Comparison of ENCODE assay signal across 12 mouse cellular contexts in the genomic region with DNA sequence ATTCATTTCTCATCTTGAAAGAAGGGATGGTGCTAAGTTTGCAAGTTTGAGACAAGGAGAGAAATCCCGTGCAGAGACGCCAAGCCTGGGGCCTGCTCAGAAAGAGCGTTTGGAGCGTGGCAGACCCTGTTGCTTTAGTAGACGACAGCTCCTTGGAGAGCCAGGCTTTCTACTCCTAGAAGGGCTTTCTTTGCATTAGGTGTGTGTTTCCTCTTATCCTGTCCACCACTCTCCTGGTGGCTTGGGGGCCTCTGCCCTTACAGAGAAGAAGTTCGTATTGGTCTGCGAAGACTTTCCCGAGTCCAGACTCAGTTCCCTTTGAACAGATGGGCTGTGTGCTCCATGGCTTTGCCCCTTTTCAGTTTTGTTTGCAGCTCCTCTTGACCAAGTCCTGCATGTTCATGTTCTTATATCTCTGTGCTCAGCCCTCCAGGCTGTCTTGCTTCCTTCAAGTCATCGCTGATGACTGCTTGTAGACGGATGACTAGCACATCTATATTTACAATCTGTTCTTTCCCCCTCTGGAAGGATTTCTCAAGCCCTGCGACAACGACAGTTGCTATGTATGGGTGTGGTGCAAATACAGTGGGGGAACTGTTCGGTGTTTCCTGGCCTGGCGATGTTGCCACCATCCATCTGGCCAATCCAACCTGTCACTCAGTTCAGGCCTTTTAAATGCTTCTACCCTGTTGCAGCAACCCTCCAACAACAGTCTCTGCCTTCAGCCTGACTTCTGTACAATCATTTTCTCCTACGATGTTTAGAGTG. TPM values are rescaled to one million over a fixed set of nuclear protein-coding genes. Genes with fewer than 3 reads are reported as not detected.
DNase-seq lines count a peak whose midpoint lies in the region; ATAC-seq and TF ChIP-seq lines count a peak whose summit lies in the region.
"Had no signal": no experiment of that assay in that cellular context is flagged by ENCODE, and none has a peak within 500 bp of the region (broad histone marks: within the 10 kb centered on the region; RNA-seq: fewer than 3 reads in every experiment).

No protein-coding gene starts in this region.

- no peak overlapping the region for H3K4me3 ChIP-seq in liver, embryonic 11.5 days (ENCODE audit: low read depth, low read length)
- no peak overlapping the region for H3K4me3 ChIP-seq in cortical plate, adult 2 months (ENCODE audit: insufficient read depth, low read length)
- no peak overlapping the region for H3K4me3 ChIP-seq in stomach, postnatal 0 days (ENCODE audit: low read depth, low read length)
- no peak overlapping the region for H3K4me3 ChIP-seq in thymus, adult 2 months (ENCODE audit: control insufficient read depth, insufficient read depth, low read length)
- H3K4me3 ChIP-seq: forebrain, embryonic 10.5 days; myocyte had no signal

- no peaks in the 10 kb centered on the region for H3K27me3 ChIP-seq in liver, embryonic 11.5 days (replicated peaks; ENCODE audit: control insufficient read depth, insufficient read depth, low read length)
- no peaks in the 10 kb centered on the region for H3K27me3 ChIP-seq in stomach, postnatal 0 days (ENCODE audit: control insufficient read depth, insufficient read depth, low read length)
- H3K27me3 ChIP-seq in thymus, adult 2 months (ENCODE audit: control insufficient read depth, insufficient read depth, low read length): no peaks in the 10 kb centered on the region; the same call in 1 of the 2 replicates

- no peak overlapping the region for H3K27ac ChIP-seq in liver, embryonic 11.5 days (ENCODE audit: low read depth, low read length)
- H3K27ac ChIP-seq in cortical plate, adult 2 months (ENCODE audit: insufficient read depth, low read length): 0 out of 2 replicates have a peak overlapping the region, but pooled peaks have one; percentile 27
- peak overlapping the region; percentile 45; the same call in 1 of the 2 replicates for H3K27ac ChIP-seq in stomach, postnatal 0 days (replicated peaks)
- H3K27ac ChIP-seq in thymus, adult 2 months (ENCODE audit: control insufficient read depth, insufficient read depth, low read length): no peak overlapping the region
- H3K27ac ChIP-seq: forebrain, embryonic 10.5 days had no signal

- WGBS in liver, embryonic 11.5 days: 64% methylated on average over 15 of the region's 15 CpGs
- WGBS in stomach, postnatal 0 days: 57% methylated on average over 15 of the region's 15 CpGs
- 77% methylated on average over 15 of the region's 15 CpGs for WGBS in thymus, adult 2 months

- peak; percentile 38; the same call in 1 of the 2 replicates for ATAC-seq in liver, embryonic 11.5 days (replicated peaks; ENCODE audit: low FRiP score)
- no peak for ATAC-seq in stomach, postnatal 0 days (ENCODE audit: low FRiP score, low TSS enrichment)

- no peak overlapping the region for H3K9ac ChIP-seq in liver, embryonic 11.5 days (ENCODE audit: low read depth, low read length)
- H3K9ac ChIP-seq in stomach, postnatal 0 days (ENCODE audit: low read length): no peak overlapping the region

- H3K9me3 ChIP-seq in liver, embryonic 11.5 days (ENCODE audit: control insufficient read depth, low read length): no peaks in the 10 kb centered on the region
- H3K9me3 ChIP-seq in stomach, postnatal 0 days (ENCODE audit: control insufficient read depth, low read length): no peaks in the 10 kb centered on the region
- H3K9me3 ChIP-seq: forebrain, embryonic 10.5 days had no signal

- no peak overlapping the region for H3K4me2 ChIP-seq in liver, embryonic 11.5 days
- no peak overlapping the region for H3K4me2 ChIP-seq in stomach, postnatal 0 days (replicated peaks; ENCODE audit: low read depth)

- no peak for TF ChIP-seq CTCF in cortical plate, adult 2 months (IDR thresholded peaks at IDR 0.05; ENCODE audit: extremely low read depth, insufficient read depth, low read length)
- no peak for TF ChIP-seq CTCF in stomach, postnatal 0 days (IDR thresholded peaks at IDR 0.05; ENCODE audit: low read depth)
- no peak for TF ChIP-seq CTCF in thymus, adult 2 months (IDR thresholded peaks at IDR 0.05; ENCODE audit: borderline replicate concordance, control insufficient read depth, extremely low read depth, insufficient read depth, low read length, poor library complexity)

- TF ChIP-seq EP300 in stomach, postnatal 0 days (optimal IDR thresholded peaks at IDR 0.05): no peak

- H3K4me1 ChIP-seq in liver, embryonic 11.5 days (replicated peaks; ENCODE audit: control insufficient read depth, insufficient read depth, low read length): peaks cover 12% of the 10 kb centered on the region; the same call in 1 of the 2 replicates
- H3K4me1 ChIP-seq in cortical plate, adult 2 months (ENCODE audit: control insufficient read depth, insufficient read depth, low read length): peaks cover 24% of the 10 kb centered on the region
- H3K4me1 ChIP-seq in stomach, postnatal 0 days (replicated peaks; ENCODE audit: control insufficient read depth, insufficient read depth): peaks cover 4% of the 10 kb centered on the region
- peaks cover 9% of the 10 kb centered on the region for H3K4me1 ChIP-seq in thymus, adult 2 months (replicated peaks; ENCODE audit: control insufficient read depth, insufficient read depth, low read length)

- no peaks in the 10 kb centered on the region for H3K36me3 ChIP-seq in liver, embryonic 11.5 days (ENCODE audit: control insufficient read depth, insufficient read depth, low read length)
- H3K36me3 ChIP-seq in stomach, postnatal 0 days (ENCODE audit: control insufficient read depth, insufficient read depth, low read length): no peaks in the 10 kb centered on the region
- H3K36me3 ChIP-seq in thymus, adult 2 months (ENCODE audit: control insufficient read depth, insufficient read depth, low read length): no peaks in the 10 kb centered on the region
- H3K36me3 ChIP-seq: forebrain, embryonic 10.5 days had no signal

- DNase-seq in liver, embryonic 11.5 days (ENCODE audit: low spot score): no peak
- DNase-seq in liver: no peak
- DNase-seq in lung, postnatal 10 days: peak; percentile 24
- DNase-seq in stomach, postnatal 0 days (ENCODE audit: low spot score): no peak
- no peak for DNase-seq in thymus, adult 2 months
- no peak for DNase-seq in retina, embryonic 14.5 days (ENCODE audit: low spot score)
- DNase-seq: heart, adult 18-20 months; heart, postnatal 4 days; kidney, adult 2 months had no signal

- TF ChIP-seq POLR2A in cortical plate, adult 2 months (IDR thresholded peaks at IDR 0.05; ENCODE audit: extremely low read depth, insufficient read depth, low read length): no peak
- TF ChIP-seq POLR2A in thymus, adult 2 months (IDR thresholded peaks at IDR 0.05; ENCODE audit: control insufficient read depth, extremely low read depth, insufficient read depth, low read length, poor library complexity): no peak

RNA-seq across cellular contexts. Expression of a gene that starts 14.5 kb away (rescaled TPM):
- polyA plus RNA-seq in liver, embryonic 11.5 days (2014; fragmentation: Nextera tagmentation; extraction: Ambion mirVana): 28.7 and 30.7 TPM in 2 replicates
- 595 and 606 TPM in 2 replicates for polyA plus RNA-seq in cortical plate, adult 2 months (2012; rRNA removed)
- polyA plus RNA-seq in stomach, postnatal 0 days (2015; fragmentation: Nextera tagmentation; extraction: Ambion mirVana): 50.2 and 52.7 TPM in 2 replicates
- polyA plus RNA-seq in thymus, adult 2 months (2012; rRNA removed): 5.6 and 12.3 TPM in 2 replicates

Comparison
In these comparisons a context has a peak if more than half of its experiments do, and no peak if none do; other contexts are left out.
1. H3K27ac ChIP-seq: peak in cortical plate, adult 2 months (single experiment) and stomach, postnatal 0 days (single experiment); none in liver, embryonic 11.5 days (single experiment) and thymus, adult 2 months (single experiment).
2. RNA of a gene that starts 14.5 kb away (polyA plus RNA-seq): 595 to 606 TPM in cortical plate, adult 2 months; 50.2 to 52.7 TPM in stomach, postnatal 0 days, 28.7 to 30.7 TPM in liver, embryonic 11.5 days and 5.6 to 12.3 TPM in thymus, adult 2 months; every median in the first group is over 10 times any median in the second.